Mouse (Mus musculus): ENCODE measurements around the gene Clmn. TPM values are rescaled to one million over a fixed set of nuclear protein-coding genes. Genes with fewer than 3 reads are reported as not detected.
A peak's percentile ranks its signal among the peaks of the same experiment; 100 is the strongest.

Clmn gene
- total and polyA plus RNA-seq, 3 experiments, result 1.0 to 3.2 (median 2.5) TPM

GRCm38 (mm10) chr12:104854826-104855225 is 10.1 kb downstream of the Clmn start:
- Histone ChIP-seq H3K4me3 (no peak overlapping the region), H3K27ac (no peak overlapping the region), H3K27me3 (ENCODE audit: control insufficient read depth, insufficient read depth, low read length) (no peaks in the 10 kb centered on the region), H3K79me2 (replicated peaks; ENCODE audit: control insufficient read depth, insufficient read depth, low read length) (no peaks in the 10 kb centered on the region), H3K36me3 (ENCODE audit: control insufficient read depth, insufficient read depth, low read length) (no peaks in the 10 kb centered on the region), H3K4me1 (ENCODE audit: control insufficient read depth, insufficient read depth, low read length) (no peaks in the 10 kb centered on the region), H3K9ac (ENCODE audit: low read depth, low read length) (no peak overlapping the region)
- TF ChIP-seq POLR2A (IDR thresholded peaks at IDR 0.05; ENCODE audit: insufficient read depth, low read depth, low read length), result no peak
- TF ChIP-seq EP300 (IDR thresholded peaks at IDR 0.05; ENCODE audit: insufficient read depth, low read depth, low read length), result no peak
- TF ChIP-seq CTCF (IDR thresholded peaks at IDR 0.05), result no peak
- DNase-seq, result no peak
- intact Hi-C loops (cut with DNase I), result no loop called here
- WGBS, result 87% methylated on average over 2 of the region's 2 CpGs

- DNase-seq, result no peak
- H3K9ac ChIP-seq (ENCODE audit: low read depth, low read length), result no peak overlapping the region
- H3K4me3 ChIP-seq, result no peak overlapping the region
- H3K4me1 ChIP-seq (ENCODE audit: control insufficient read depth, insufficient read depth, low read length), result no peaks in the 10 kb centered on the region
- no peaks in the 10 kb centered on the region for H3K27me3 ChIP-seq (ENCODE audit: control insufficient read depth, insufficient read depth, low read length)
- intact Hi-C loops (cut with DNase I), result no loop called here
- TF ChIP-seq POLR2A (IDR thresholded peaks at IDR 0.05; ENCODE audit: insufficient read depth, low read depth, low read length), result no peak
- no peaks in the 10 kb centered on the region for H3K79me2 ChIP-seq (replicated peaks; ENCODE audit: control insufficient read depth, insufficient read depth, low read length)
- 85% methylated on average over 7 of the region's 7 CpGs for WGBS
- no peak overlapping the region for H3K27ac ChIP-seq
- no peaks in the 10 kb centered on the region for H3K36me3 ChIP-seq (ENCODE audit: control insufficient read depth, insufficient read depth, low read length)
These were observed 11.5 kb downstream of the Clmn start for GRCm38 (mm10) chr12:104853374-104853773.

DNA sequence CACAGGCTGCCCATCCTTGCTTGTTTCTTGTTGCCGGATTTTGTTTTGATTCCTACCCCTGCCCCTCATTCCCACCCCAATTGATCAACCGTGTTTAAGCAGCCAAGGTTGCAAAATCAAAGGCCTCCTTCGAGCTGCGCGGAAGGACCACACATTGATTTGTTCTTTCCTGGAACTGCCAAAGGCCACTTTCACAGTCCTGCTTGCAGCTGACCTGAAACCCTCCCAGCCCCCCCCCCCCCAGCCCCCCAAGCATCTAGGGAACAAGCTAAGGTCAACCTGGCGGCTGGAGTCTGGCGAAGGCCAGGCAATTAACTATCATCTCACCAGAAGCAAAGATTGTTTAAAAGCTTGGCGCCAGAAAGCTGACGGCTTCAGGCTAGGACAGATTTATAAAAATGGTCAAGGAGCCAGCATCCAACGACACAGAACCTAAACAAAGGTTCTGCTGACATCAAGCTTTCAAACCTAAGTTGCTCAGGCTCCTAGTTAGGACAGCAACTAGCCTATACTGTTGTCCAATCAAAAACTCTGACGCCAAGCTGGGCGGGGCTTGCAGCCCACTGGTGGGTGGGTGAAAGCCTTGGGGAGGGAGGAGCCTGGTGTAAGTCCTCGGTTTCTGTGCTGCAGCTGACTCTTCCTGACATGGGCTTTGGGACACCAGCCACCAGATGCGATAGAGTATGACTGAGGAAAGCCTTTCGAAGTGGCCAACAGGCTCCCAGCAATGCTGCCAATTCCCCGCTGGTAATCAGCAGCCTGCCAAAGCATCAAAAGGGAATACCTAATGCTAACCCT is 13.0 kb downstream of the Clmn start:
- DNase-seq, result peak; percentile 40 to 47
- no peak overlapping the region for H3K9ac ChIP-seq (ENCODE audit: low read depth, low read length)
- WGBS, result 36% methylated on average over 16 of the region's 16 CpGs
- no peak overlapping the region for H3K27ac ChIP-seq
- no peak for TF ChIP-seq POLR2A (IDR thresholded peaks at IDR 0.05; ENCODE audit: insufficient read depth, low read depth, low read length)
- TF ChIP-seq EP300 (IDR thresholded peaks at IDR 0.05; ENCODE audit: insufficient read depth, low read depth, low read length), result no peak
- no peak for TF ChIP-seq CTCF (IDR thresholded peaks at IDR 0.05)
- no peak overlapping the region for H3K4me3 ChIP-seq
- H3K36me3 ChIP-seq (ENCODE audit: control insufficient read depth, insufficient read depth, low read length), result no peaks in the 10 kb centered on the region
- intact Hi-C loops (cut with DNase I), result no loop called here
- no peaks in the 10 kb centered on the region for H3K27me3 ChIP-seq (ENCODE audit: control insufficient read depth, insufficient read depth, low read length)
- no peaks in the 10 kb centered on the region for H3K4me1 ChIP-seq (ENCODE audit: control insufficient read depth, insufficient read depth, low read length)
- no peaks in the 10 kb centered on the region for H3K79me2 ChIP-seq (replicated peaks; ENCODE audit: control insufficient read depth, insufficient read depth, low read length)

GRCm38 (mm10) chr12:104850119-104850518 is 14.8 kb downstream of the Clmn start:
- no peak overlapping the region for H3K9ac ChIP-seq (ENCODE audit: low read depth, low read length)
- H3K4me3 ChIP-seq, result no peak overlapping the region
- H3K27ac ChIP-seq, result no peak overlapping the region
- H3K4me1 ChIP-seq (ENCODE audit: control insufficient read depth, insufficient read depth, low read length), result peaks cover 4% of the 10 kb centered on the region
- no peaks in the 10 kb centered on the region for H3K27me3 ChIP-seq (ENCODE audit: control insufficient read depth, insufficient read depth, low read length)
- no peak for TF ChIP-seq EP300 (IDR thresholded peaks at IDR 0.05; ENCODE audit: insufficient read depth, low read depth, low read length)
- no peak for TF ChIP-seq CTCF (IDR thresholded peaks at IDR 0.05)
- TF ChIP-seq POLR2A (IDR thresholded peaks at IDR 0.05; ENCODE audit: insufficient read depth, low read depth, low read length), result no peak
- no peaks in the 10 kb centered on the region for H3K79me2 ChIP-seq (replicated peaks; ENCODE audit: control insufficient read depth, insufficient read depth, low read length)
- no peaks in the 10 kb centered on the region for H3K36me3 ChIP-seq (ENCODE audit: control insufficient read depth, insufficient read depth, low read length)
- 74% methylated on average over 7 of the region's 7 CpGs for WGBS
- intact Hi-C loops (cut with DNase I), result no loop called here
- no peak for DNase-seq

DNA sequence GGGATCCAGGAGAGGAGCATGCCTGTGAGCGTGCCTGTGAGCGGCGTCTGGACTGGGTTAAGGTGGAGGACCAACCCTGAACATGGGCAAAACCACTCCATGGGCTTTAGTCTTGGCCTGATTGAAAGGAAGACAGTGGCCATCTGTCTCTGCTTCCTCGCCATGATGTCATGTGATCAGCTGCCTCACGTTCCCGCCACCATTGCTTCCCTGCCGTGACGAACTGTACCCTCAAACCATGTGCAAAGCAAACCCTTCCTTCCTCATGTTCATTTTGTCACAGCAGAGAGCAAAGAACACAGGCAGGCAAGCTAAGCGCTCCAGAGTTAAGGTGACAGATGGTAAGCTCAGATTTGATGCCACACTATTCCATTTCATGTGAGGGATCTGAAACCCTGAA is 16.2 kb downstream of the Clmn start:
- Histone ChIP-seq H3K27ac (no peak overlapping the region), H3K4me1 (ENCODE audit: control insufficient read depth, insufficient read depth, low read length) (peaks cover 4% of the 10 kb centered on the region), H3K4me3 (no peak overlapping the region), H3K9ac (ENCODE audit: low read depth, low read length) (no peak overlapping the region), H3K36me3 (ENCODE audit: control insufficient read depth, insufficient read depth, low read length) (no peaks in the 10 kb centered on the region), H3K27me3 (ENCODE audit: control insufficient read depth, insufficient read depth, low read length) (no peaks in the 10 kb centered on the region), H3K79me2 (replicated peaks; ENCODE audit: control insufficient read depth, insufficient read depth, low read length) (no peaks in the 10 kb centered on the region)
- intact Hi-C loops (cut with DNase I), result loop anchor here (5.0 kb wide), 2 partner anchors 49 to 89 kb away; no protein-coding TSS in a partner anchor
- WGBS, result 89% methylated on average over 9 of the region's 9 CpGs
- TF ChIP-seq EP300 (IDR thresholded peaks at IDR 0.05; ENCODE audit: insufficient read depth, low read depth, low read length) (no peak), POLR2A (IDR thresholded peaks at IDR 0.05; ENCODE audit: insufficient read depth, low read depth, low read length) (no peak), CTCF (IDR thresholded peaks at IDR 0.05) (no peak)
- DNase-seq, result no peak

DNA sequence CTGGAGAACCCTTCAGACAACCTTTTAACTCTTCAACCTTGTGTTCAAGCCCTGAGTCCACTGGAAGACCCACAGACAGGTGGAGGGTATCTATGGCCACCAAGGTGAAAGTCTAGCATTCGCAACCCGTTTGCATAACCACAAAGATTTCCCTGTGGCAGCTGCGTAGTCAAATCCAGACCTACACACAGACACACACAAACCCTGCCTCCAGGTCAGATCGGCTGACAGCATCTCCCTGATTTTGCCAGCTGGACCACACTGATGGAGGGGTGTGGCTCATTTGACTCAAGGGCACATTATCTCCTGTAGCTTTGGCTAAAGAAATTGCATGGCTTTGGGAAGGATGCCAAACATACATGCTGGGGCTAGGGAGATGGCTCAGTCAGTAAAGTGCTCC is 17.6 kb downstream of the Clmn start:
- no peaks in the 10 kb centered on the region for H3K36me3 ChIP-seq (ENCODE audit: control insufficient read depth, insufficient read depth, low read length)
- no peak overlapping the region for H3K9ac ChIP-seq (ENCODE audit: low read depth, low read length)
- 84% methylated on average over 4 of the region's 4 CpGs for WGBS
- intact Hi-C loops (cut with DNase I), result loop anchor here (5.0 kb wide), 2 partner anchors 50 to 90 kb away; no protein-coding TSS in a partner anchor
- peaks cover 4% of the 10 kb centered on the region for H3K4me1 ChIP-seq (ENCODE audit: control insufficient read depth, insufficient read depth, low read length)
- H3K4me3 ChIP-seq, result no peak overlapping the region
- H3K27me3 ChIP-seq (ENCODE audit: control insufficient read depth, insufficient read depth, low read length), result no peaks in the 10 kb centered on the region
- H3K79me2 ChIP-seq (replicated peaks; ENCODE audit: control insufficient read depth, insufficient read depth, low read length), result no peaks in the 10 kb centered on the region
- no peak overlapping the region for H3K27ac ChIP-seq
- no peak for TF ChIP-seq EP300 (IDR thresholded peaks at IDR 0.05; ENCODE audit: insufficient read depth, low read depth, low read length)
- TF ChIP-seq CTCF (IDR thresholded peaks at IDR 0.05), result no peak
- no peak for TF ChIP-seq POLR2A (IDR thresholded peaks at IDR 0.05; ENCODE audit: insufficient read depth, low read depth, low read length)
- no peak for DNase-seq

All from heart, adult 2 months (tissue).